Mouse (Mus musculus) frontal cortex, postnatal 10 days (tissue): ENCODE data around the gene Nup50.
"Not testable (repeated sequence)": the region's sequence is repeated elsewhere in the genome, so short reads cannot be mapped to it uniquely, and the experiment has no call there.

Source experiments
- DNase-seq, 2 experiments: peaks; one replicate each; pipeline ENCODE4 v3.0.0; 2022; ENCODE audit warnings: low spot score in 2 of 2, mixed read lengths in 1 of 2

The Nup50 gene

DNA sequence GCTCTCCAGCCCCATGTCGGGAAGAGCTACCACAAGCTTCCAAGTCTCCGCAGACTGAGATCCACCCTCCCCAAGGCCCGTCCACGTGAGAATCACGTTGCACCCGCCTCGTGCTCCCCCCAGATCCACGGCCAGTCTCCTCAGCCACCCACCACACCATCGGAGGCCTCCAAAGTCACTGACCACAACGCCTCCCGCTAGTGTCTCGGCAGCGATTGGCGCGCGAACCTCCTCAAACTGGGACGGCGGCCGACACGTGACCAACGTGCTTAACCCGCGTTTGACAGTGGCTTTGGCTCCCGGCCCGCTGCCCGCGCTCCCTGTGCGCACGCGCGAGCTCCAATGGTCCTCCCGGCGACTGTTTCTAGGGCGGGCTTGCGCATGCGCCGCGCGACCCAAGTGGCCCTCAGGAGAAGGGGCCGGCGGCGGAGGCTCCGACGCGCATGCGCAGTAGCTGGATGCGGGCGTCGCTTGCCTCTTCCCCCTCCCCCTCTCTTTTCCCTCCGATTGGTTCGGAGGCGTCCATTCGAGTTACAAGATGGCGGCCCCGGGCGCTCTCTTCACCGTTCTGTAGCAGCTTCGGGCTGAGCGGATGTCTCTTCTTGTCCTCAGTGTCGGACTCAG lies at the start of gene Nup50:
Gene Nup50 (plus strand): TSS at position 528 of the 624 bp plus-strand sequence.
- peak; percentile 99 to 100 for DNase-seq

DNA sequence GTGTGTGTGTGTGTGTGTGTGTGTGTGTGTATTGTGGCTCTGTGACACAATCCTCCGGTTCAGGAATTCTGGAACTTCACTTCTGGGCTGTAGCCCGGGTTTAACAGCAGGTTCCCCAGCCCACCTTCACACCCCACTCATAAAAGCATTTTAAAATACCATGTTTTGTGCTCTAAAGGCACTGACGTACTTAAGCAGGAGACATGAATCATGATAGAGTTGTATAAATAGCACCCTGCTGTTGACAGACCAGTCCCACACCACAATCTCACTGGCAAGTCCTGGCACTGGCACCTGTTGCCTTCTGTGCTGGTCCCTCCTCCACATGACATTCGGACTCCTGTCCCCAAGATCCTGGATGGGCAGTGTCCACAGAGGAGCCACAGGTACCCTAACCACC lies 49.3 kb upstream of the Nup50 start:
- DNase-seq, result peak in 1 of 2 experiments; percentile 50

DNA sequence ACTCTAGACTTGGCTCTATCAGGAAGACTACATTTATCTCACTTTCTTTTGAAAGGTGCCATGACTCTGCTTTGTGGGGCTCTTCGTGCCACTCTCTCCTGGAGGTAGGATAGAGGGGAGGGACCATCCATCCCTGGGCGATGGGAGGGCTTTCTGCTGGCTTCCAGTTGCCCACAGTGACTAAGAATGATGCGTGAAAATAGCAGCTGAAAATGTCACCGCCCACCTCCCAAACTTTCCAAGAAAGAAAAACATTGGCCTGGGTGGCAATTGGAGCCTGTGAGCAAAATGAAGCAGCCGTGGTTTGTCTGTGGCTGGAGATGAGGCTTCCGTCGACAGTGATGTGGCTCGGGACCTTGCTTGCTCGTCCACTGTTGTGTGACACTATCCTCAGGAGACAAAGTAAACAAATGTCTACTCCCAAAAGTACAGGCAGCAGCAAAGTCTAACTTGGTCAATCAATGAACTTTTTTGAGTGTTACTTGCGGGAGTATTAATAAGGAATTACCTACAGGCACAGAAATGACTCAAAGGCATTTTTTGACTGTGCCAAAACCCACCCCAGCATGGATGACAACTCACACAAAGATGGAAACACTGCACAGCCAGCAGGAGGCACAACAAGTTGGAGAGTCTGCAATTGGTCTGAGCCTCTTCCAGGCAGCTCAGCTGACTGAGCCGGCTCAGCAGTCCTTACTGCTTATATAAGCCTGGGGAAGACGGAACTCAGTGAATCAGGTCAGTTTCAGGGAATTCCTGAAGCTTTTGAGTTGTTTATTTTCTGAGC lies 46.0 kb upstream of the Nup50 start:
- no peak for DNase-seq

DNA sequence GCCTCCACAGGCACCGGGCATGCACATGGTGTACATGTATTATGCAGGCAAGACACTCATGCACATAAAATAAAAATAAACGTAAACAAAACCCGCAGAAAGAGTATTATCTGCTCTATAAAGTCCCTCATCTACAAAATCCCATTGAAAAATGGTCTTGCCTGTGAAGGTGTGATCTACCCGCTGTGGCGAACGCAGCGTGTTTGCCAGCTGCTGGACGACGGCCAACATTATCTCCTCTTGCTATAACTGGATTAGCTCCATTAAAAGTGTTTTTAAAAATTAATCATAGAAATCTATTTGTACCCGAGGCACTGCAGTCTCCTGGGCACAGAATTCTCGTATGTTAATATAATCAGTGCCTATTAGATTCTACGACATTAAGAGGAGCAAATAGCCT lies 35.1 kb upstream of the Nup50 start:
- no peak for DNase-seq

DNA sequence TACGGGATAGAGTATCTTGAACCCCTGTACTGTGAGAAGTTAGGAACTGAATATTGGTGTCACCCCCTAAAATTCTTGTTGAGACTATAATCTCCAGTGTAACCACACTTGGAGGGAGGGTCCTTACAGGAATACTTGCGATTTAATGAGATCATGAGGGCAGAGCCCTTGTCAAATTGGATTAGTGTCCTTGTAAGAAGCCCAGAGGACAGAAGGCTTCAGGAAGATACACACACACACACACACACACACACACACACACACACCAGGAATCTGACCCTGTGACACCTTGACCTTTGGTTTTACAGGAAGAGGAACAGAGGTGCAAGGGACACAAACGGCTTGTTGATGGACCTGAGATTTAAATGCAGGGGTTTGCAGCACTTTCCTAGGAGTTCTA lies 32.0 kb upstream of the Nup50 start:
- DNase-seq, result no peak

DNA sequence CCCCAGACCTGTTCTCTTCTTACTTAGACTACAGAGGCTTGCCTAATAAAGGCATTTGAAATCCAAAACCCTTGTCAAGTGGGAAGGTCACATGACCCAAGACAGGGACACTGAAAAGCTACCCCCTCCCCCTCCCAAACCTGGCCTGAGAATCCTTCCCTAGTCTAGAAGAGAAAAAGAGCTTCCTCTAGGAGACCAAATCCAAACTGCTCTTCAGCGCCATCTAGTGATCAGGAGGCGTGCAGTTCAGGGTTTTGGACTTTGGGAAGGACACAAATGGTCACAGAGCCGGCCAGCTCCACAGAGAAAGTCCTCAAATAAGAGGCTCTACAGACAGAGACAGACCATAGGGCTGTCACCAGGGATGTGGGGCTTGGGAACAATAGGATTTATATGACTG lies 31.6 kb upstream of the Nup50 start:
- DNase-seq, result peak; percentile 36 to 59

DNA sequence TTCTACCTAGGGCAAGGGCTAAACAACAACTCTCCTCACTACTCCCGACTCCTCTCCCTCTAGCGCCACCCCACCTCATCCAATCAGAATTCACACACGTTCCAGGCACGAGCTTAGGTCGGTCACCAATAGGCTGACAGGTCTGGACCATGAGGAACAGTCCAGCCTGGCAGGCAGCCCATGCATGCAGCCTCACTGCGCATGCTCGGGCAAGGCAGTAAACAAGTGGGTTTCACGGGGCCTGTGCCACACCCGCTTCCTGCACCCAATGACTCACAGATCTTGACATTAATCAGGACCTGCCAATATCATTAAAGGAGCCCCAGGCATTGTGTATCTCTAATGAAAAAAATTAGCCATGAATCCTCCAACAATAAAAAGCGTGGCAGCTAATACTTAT lies 27.0 kb upstream of the Nup50 start:
- not testable (repeated sequence) for DNase-seq

DNA sequence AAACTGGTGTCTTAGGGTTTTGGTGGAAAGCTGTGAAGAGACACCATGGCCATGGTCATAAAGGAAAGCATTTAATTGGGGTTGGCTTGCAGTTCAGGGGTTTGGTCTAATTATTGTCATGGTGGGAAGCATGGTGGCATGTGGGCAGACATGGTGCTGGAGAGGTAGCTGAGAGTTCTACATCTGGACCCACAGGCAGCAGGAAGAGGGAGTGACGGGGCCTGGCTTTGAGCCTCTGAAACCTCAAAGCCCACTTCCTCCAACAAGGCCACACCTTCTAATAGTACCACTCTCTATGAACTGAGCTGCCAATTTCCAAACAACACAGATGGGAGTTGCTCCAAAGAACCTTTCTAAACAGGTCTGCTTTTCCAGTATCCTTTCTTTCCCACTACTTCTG lies 26.5 kb upstream of the Nup50 start:
- no peak for DNase-seq

DNA sequence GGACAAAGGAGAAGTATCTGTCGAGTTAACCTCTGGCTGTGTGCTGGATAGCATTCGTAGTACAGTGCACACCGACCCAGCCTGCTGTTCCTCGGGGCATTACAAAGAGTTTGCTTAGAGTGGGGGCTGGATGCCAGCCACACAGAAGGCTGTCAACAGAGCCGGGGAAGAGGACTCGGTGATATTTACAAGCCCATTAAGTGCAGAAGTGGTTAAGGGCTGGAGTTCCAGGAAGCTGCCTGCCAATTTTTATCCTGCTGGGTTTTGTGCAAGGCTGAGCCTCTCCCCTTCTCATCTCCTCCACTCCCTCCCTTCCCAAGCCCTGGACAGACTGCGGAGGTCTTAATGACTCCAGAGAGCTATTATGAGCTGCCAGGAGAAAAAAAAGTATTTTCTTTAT lies 25.1 kb upstream of the Nup50 start:
- no peak for DNase-seq

DNA sequence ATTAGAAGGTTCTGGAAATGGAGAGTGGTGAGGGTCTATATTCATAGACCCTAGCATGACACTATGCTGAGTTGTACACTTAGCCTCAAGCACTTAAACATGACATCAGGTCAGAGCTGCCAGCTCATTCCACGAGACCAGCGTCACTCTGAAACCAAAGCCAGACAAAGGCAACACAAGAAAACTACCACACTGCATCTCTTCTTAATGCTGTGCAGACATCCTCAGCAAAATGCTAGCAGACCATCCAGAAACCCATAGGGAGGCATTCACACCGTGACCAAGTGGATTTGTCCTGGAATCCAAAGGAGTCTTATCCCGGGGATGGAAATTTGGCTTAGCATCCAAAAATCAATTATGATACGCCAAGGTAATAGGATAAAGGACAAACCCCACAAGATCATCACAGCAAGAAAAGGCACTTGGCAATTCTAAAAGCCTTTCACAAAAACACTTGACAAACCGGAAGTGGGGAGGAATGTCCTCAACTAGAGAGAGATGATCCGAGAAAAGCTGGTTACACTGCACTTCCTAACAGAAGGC lies 19.3 kb upstream of the Nup50 start:
- no peak for DNase-seq

DNA sequence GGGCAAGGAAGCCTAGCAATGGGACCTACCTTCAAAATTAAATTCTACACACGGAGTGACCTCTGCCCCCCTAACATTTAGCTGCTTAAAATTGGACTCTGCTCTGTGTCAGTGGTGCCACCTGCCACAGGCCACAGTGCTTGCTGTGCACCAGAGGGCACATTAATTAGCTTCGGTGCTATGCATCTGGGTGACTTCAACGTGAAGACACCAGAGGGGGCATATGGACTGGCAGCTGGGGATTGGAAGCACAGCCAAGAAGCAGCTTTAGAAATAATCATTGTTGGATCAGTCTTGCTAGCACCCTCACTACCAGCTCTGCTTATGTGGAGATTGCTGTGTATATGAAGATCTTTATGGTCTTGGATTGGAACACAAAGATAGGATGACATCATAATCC lies 10.0 kb upstream of the Nup50 start:
- no peak for DNase-seq

DNA sequence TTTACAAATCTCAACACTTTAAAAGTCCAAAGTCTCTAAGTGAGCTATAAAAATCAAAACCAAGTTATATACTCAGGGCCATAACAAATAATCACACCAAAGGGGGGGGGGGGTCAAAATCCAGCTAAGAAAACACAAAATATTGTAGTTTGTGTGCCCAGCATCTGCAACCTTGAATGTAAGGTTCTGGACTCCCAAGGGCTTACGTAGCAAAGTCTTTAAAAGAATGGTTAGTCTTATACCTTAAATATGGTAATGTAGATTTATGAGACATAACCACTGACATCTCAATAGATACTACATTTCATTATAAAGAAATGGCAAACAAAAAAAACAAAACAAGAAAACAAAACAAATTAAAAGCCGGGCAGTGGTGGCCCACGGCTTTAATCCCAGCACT lies 3.3 kb upstream of the Nup50 start, which contains the start of gene Gm29666:
Gene Gm29666 (minus strand): TSS at position 101 of the 400 bp plus-strand sequence.
- no peak for DNase-seq

DNA sequence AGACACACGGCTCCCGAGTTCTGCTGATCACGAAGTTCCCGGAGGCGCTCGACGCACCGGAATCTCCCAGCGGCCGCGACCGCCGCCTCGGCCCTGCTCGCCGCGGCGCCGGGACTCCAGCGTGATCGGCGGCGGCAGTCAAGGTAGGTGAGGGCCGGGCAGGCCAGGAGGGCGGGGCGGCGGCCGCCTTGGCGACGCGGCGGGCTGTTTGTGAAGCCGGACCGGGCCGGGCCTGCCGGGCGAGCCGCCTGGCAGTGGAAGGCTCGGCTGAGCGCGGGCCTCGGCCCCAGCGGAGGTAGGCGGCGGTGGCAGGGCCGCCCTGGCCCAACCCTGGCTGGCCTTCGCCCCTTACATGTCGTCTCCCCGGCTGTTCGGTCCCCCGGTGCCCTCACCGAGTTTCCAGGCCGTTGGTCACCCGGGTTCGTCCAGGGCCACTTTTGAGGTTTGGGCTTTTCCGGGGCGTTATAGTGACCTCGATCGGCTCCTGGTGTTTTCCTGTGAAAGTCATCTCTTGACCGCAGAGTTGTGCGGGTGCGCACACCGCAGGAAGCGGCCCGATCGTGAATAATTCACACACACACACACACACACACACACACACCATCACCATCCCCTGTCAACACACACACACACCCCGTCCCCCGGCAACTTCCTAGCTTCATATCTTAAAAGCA lies 434 bp downstream of the Nup50 start:
- DNase-seq, result no peak

DNA sequence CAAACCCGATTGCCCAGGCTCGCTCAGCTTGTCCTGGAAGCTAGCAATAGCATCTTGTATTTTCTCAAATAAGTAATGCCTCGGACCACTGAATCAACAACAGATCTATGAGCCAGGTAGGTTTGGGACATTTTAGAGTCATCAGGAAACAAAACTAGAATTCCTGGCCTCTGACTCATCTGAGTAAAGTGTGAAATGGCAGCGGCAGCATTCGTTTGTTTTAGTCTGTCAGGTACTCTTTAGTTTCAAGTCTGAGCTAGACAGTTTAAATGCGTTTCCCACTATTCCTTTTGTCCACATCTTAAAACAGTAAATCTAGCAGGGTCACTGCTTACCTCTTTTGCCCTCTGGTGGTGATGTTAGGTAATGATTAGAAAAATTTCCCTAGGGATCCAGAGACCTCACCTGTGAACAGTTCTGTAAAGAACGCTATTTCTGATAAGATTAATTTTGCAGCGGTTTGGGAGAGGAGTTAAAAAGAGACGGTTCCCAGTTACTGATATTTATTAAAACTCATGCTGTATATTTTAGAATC lies 1.6 kb downstream of the Nup50 start:
- no peak for DNase-seq

DNA sequence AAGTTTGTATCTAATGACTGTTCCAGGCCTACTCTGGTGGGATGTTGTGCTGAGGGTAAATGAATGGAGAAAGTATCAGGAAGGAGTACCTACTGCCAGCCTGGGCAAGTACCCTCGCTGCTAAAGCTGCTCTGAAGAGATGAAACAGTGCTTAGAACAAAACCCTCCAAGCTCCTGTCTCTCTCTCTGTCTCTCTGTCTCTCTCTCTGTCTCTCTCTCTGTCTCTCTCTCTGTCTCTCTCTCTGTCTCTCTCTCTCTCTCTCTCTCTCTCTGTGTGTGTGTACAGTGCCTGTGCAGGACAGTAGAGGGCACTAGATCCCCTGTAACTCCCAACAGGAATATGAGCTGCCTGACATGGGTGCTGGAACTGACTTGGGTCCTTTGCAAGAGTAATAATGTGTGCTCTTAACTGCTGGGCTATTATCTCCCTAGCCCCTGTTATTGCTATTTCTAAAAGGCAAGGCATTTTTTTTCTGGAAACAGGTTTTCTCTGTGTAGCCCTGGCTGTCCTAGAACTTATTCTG lies 2.3 kb downstream of the Nup50 start:
- no peak for DNase-seq

DNA sequence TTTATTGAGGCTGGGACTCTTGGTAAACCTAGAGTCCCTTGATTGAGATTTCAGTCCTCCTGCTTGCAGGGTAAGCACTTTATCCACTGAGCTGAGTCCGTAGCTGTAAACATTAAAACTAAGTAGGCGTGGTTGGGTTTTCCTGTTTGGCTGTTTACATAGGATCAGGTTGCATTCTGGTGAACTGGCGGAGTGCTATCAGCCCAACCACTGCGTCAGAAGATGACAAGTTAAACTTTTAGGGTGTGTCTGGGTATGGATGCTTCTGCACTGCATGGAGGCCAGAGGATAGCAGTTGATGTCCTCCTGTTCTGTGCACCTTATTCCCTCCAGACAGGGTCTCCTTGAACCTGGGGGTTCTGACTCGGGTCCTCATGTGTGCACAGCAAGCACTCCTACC lies 9.1 kb downstream of the Nup50 start:
- DNase-seq, result no peak

DNA sequence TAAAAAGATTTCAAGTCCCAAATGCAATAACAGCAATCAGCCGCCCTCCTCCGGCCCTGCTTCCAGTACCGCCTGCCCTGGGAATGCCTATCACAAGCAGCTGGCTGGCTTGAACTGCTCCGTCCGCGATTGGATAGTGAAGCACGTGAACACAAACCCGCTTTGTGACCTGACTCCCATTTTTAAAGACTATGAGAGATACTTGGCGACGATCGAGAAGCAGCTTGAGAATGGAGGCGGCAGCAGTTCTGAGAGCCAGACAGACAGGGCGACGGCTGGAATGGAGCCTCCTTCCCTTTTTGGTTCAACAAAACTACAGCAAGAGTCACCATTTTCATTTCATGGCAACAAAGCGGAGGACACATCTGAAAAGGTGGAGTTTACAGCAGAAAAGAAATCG lies 11.7 kb downstream of the Nup50 start:
- DNase-seq, result no peak

DNA sequence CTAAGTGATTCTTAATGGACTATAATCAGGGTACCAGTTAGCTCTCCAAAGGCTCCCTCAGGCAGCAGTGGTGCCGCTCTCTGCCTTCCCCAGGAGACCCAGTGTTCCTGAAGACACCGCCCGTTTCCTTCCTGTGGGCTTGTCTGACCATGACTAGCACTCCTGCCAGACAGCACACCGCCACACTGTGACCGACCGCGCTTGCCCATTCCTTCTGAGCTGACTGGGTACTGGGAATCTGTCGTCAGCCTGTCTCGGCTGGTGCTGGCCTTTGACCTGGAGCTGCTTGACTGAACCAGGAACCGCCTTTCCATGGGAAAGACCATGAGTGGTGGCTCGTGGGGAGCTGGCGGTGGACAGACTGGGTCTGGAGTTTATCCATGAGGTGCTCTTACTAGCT lies 16.9 kb downstream of the Nup50 start:
- DNase-seq, result no peak

DNA sequence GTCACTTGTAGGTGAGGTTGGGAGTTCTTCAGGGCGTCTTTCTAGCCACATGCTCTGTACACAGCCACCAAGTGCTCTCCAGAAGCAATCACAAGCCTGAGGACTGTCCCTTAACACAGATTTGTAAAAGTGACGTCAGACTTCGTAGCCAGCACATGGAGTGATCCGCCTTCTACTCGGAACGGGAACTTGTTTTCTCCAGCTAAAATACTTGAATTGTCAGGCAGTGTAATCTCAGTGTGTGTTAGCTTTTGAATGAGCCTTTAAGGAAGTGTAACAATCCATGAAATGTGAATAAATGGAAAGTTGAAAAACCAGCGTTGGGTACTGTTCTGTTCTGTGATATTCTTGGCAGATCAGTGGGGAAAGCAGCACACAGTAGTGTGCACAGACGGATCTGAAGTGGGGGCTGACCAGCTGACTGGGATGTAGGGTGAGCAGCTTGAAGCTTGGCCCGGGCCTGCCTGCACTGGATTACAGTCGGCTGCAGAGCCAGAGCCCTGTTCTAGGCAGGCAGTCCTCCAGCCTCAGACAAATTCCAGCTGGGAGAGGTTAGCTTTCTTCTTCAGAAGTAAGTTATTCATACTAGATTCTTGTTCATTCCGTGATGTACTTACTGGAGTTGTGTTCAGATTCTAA lies 19.6 kb downstream of the Nup50 start:
- DNase-seq, result no peak

DNA sequence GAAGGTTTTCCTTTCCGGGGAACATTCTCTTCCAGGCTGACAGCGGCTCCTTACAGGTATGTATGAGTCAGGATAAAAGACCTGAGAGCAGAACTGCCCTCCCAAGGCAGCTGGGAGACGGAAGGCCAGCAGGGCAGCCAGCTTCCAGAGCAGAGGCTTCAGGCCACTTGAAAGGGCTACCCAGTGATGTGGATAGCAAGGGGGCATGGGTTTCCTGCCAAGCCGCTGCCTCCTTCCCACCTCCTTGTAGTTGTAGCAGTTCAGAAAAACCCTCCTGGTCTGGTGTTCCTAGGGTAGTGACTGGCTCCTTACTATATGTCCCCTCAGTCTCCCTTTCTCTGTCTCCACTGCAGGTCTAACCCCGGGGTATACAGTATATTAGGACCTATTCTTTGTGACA lies 21.1 kb downstream of the Nup50 start:
- DNase-seq, result no peak

DNA sequence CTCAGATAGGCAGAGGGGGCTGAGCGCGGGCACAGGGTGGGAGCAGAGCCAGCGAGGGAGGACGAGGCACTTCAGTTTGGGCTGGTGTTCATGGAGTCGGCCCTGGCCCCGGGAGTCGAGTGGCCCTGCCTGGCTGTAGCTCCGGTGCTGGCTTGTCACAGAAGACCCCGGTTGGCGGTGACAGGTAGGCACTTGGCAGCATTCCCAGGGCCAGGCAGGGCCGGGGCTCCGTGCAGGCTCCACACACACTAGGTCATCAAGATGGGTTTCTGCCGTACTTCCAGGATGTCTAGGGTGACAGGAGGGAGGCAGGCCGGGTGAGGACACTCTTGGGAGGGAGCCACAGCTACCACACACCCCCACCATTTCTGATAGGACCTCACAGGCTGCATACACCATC lies 25.8 kb downstream of the Nup50 start:
- no peak for DNase-seq

DNA sequence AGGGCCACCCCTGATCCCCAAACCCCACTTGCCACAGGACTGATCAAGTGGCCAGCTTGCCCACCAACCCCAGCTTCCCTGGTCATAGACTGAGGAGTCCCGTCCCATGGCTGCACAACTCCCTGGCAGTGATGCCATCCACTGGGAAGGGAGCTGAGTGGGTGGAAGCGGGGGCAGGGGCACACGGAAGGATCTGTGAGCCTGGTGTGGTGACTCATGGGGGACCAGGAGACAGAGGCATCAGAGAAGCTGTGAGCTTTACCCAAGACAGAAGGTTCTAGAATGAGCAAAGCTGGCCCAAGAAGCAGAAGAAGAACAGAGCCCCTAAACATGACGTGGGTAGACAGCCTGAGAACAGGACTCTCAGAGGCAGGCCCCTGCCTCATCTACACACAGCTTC lies 26.8 kb downstream of the Nup50 start:
- no peak for DNase-seq
